Mouse (Mus musculus) neural tube, embryonic 11.5 days (tissue): Measurements from ENCODE around the gene Bbox1. TPM values are rescaled to one million over a fixed set of nuclear protein-coding genes. Genes with fewer than 3 reads are reported as not detected.

Source experiments
- polyA plus RNA-seq: library from polyadenylated mRNA; unstranded; fragments of >200 nt; fragmentation: Nextera tagmentation; extraction: Ambion mirVana; gene quantifications from 2 replicates; pipeline ENCODE4 v1.2.1, GENCODE M21; 2014

Gene Bbox1
- polyA plus RNA-seq, 1 experiment from 2014 or later = not detected

Other genes starting within 250 kb of the Bbox1 start
- gene Fibin, start 48.6 kb upstream of the Bbox1 start, polyA plus RNA-seq = 40.8 and 49.6 TPM in 2 replicates